Mouse (Mus musculus): ENCODE results near the gene Casp8ap2. TPM values are rescaled to one million over a fixed set of nuclear protein-coding genes. Genes with fewer than 3 reads are reported as not detected.

The Casp8ap2 gene
- 1 to 10 TPM; 8.0 to 8.6 TPM for total RNA-seq (2021)
- long read RNA-seq, experiment 1, partial matches to known transcripts: 6 of 8 reads
- long read RNA-seq, experiment 1, other reads (novel, unspliced or antisense): 2 of 8 reads
- long read RNA-seq, experiment 2: 0 reads

DNA sequence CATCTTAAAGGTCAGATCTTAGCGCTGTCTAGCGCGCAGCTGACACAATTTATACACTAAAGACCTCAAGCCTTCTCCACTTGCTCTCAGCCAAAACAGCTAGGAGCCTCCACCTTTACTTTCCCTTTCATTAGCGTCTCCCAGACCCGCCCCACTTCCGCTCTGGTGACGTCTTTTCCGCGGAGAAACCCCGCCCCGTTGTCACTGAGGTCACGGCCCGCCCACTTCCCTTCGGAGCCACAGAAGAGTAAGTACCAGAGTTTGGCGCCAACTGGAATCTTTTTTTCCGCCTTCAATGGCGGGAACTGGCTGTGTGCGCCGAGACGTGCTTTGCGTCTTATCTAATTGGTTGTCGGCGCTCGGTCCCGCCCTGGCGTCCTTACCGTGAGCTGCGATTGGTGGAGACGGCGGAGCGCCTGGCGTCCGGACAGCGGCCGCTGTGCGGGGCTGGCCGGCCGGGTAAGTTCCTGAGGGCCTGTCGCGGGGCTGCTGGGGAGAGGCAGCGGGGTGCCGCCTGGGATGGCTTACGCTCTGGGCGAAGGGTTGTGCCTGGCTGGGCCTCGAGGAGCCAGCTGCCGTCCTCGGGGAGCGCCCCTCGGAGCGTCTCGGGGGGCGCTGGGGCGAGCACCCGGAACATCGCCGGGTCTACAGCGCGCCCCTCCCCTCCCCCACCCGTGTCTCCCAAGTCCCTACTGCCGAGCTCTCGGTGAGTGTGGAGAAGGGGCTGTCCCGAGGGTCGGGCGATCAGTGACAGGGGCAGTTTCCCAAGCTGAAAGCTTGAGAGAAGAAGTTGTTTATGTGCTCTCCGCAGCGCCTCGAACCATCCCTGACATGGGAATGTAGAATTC is at the start of gene Casp8ap2:
Gene Casp8ap2 (plus strand): TSS at position 418 of the 848 bp plus-strand sequence.
- DNase-seq: peak; percentile 96 to 98

DNA sequence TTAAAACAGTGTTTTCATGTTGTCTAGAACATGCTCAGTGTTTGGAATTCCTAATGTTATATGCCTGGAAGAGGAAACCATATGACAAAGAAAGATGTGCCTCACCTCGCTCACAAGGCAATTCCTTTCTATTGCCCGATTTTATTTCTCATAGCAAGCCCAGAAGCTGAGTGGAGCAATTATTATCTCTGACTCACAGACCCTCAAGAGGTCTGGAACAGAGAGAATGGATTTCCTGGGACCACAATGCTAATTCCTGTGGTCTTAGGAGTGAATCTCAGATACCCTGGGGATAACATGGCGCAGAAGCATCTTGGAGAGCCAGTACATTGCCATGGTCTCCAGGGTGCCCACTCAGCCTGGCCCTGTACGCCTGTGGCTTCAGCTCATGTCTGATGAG is 46.2 kb upstream of the Casp8ap2 start:
- DNase-seq: no peak

DNA sequence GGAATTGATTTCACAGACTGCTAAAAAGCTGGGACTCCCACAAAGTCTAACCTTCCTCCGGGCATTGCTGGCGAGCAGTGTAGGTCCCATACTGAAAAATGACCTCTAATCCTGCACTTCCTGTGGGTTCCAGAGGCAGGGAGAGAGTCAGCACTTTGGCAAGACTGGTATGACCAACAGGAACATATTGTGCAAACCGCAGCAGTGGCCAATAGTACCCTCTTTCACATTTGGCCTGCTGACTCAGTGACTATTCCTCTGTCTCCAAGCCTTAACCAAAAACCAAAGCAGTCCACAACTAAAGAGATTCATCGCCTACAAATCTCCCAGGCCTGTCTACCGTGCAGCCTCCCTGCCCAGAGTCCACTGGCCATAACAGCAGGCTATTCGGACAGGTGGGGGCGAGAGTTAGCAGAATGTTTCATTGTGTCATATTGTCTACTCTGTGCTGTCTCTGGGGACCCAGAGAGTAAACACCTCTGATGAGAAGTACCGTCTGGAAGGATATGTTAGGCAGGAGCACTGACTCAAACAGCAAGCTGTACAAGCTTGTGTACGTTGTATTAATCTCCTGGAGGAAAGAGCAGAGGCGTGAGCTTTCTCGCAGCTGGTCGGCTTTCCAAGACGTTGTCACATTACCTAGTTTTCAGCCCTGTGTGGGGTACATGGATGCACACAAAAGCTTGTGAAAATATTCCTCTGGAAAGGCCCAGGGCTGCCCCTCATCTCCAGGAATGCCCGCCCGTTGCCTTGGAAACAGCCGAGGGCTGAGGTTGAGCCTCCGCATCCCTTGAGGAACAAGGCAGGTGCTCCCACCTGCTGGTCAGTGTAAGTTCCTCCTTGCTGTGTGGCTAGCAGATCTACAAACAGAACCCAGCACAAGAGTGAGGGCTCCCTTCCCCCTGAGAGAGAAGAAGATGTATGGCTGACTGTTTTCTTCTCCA is 45.0 kb upstream of the Casp8ap2 start:
- DNase-seq: peak; percentile 50 to 62

DNA sequence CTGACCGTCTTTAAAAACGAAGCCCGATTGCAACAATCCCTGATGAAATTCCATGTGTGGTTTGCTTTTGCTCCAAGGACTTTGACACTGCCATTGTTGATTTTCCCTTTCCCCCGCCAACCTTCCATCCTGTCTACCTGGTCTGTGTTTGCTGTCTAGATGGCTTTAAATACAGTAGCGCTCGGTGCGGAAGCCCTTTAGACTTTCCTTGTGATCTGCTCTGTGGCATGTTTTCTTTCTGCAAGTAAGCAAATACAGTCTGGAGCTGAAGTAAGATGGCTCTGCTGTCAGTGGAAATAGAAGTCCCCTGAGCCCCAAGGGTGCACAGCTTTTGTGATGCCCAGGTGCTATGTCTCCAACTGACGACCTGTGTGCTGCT is 44.3 kb upstream of the Casp8ap2 start:
- peak in 1 of 2 experiments; percentile 8 for DNase-seq

DNA sequence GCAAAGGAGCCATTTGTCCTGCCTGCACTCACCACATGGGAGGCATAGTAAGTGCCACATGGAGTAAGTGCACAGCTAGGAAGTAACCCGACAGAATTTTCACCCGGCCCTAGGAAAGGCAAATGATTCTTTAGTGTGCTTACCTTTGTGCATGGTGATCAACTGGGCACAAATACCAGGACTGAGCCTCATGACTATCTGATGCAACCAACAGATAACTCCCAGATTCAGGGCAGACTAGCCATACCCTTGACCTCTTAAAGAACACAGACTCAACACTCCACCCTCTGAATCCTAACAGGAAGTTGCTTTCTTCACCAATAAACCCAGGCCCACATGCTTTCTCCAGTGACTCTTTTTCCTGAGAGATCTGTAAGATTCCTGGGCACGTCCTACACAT is 43.8 kb upstream of the Casp8ap2 start:
- DNase-seq: no peak

DNA sequence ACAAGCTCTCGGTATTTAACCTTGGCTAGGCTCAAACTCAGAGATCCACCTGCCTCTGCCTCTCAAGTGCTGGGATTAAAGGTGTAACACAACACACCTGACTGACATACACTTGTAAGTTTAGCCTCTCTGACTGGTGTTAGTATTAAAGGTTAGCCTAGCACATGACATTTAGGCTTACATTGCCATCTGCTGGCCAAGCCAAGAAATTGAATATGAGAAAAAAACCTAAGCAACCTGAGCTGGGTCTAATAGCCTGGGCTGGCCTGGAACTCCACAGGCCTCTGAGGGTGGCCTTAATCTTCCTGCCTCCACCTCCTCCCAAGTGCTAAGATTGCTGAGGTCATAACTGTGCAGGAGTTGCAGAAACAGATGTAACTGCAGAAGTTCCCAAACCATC is 43.1 kb upstream of the Casp8ap2 start:
- peak in 1 of 2 experiments; percentile 58 for DNase-seq

DNA sequence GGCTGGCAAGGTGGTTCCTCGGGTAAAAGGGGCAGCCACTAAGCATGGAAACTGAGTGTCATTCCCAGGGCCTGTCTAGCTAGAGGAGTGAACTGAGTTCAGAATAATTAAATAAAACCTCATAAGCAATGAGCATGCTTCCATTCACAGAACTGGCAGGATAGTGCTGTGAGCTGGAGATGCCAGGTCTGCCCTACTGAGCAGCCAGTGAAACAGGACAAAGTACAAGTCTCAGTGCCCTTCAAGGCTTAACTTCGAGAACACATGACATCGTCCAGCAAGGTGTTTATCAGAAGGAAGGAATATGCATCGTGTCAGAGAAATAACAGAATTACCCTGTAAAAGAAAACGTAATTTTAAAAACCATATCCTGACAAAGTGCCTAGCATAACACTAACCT is 41.7 kb upstream of the Casp8ap2 start:
- no peak for DNase-seq

DNA sequence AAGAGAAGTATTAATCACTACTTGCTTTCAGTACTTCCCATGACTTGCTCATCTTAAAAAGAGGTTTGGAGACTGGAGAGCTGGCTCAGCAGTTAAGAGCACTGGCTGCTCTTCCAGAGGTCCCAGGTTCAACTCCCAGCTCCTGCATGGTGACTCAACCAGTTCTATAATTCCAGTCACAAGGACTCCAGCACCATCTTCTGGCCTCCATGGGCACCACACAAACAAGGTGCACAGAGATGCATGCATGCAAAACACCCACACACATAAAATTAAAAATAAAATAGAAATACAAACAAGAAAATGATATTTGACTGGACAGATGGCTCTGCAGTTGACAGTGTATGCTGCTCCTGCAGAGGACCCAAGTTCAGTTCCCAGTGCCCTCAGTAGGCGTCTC is 40.6 kb upstream of the Casp8ap2 start:
- DNase-seq: no peak

DNA sequence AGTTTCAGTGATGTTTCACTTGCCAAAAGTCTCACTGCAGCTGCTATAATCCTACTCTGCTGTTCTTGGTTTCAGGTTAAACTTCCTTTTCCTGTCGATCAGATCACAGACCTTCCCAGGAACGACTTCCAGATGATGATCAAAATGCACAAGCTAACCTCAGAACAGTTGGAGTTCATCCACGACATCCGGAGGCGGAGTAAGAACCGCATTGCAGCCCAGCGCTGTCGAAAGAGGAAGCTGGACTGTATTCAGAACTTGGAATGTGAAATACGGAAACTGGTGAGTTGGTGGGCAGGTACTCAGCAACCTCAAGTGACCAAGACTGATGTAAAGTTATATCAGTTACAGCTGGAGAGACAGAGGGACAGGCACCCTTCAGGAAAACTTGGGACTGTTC is 40.1 kb upstream of the Casp8ap2 start:
- DNase-seq: peak in 1 of 2 experiments; percentile 11

DNA sequence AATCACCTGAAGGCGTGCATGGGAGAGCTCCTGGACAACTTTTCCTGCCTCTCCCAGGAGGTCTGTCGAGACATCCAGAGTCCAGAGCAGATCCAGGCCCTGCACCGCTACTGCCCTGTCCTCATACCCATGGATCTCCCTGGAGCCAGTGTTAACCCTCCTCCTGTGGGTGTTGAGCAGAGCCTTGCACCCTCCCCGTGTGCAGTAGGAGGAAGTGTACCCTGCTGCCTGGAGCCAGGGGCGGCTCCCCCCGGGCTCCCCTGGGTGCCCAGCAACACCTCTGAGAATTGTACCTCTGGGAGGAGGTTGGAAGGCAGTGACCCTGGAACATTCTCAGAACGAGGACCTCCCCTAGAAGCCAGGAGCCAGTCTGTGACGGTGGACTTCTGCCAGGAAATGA is 35.4 kb upstream of the Casp8ap2 start:
- no peak for DNase-seq

DNA sequence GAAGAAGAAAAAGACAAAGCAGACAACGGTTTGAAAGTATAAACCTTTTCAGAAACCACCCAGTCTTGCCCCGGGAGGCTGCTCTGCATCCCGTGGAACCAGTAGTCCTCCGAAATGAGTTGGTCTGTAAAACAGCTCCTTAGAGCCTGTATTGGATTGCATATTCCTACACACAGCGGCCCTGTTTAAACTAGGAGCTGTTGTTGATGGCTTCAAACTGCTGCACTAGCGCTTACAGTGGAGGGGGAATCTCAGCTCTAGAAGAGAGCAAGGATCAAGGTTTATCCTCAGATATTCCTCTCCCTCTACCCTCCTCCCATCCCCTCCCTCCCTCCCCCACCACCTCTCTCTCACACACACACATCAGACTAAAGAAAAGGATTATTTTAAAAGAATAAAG is 31.1 kb upstream of the Casp8ap2 start:
- no peak for DNase-seq

DNA sequence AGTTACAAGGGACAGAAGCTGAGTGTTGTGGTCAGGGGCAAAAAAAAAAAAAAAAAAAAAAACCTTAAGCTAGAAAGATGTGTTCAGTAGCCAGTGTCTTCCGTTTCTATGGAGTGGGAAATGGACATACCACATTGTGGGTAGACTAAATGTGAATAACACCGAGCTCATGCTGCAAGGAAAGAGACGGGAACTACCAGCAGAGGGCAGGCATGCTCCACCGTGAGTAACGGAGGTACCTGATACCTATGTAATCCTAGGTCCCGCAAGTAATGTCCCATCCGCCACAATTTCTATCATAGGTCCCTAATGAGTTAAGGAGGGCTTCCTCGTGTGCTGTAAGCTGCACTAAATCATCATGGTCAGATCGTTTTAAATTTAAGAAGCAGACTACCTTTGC is 28.7 kb upstream of the Casp8ap2 start:
- peak; percentile 63 to 75 for DNase-seq

DNA sequence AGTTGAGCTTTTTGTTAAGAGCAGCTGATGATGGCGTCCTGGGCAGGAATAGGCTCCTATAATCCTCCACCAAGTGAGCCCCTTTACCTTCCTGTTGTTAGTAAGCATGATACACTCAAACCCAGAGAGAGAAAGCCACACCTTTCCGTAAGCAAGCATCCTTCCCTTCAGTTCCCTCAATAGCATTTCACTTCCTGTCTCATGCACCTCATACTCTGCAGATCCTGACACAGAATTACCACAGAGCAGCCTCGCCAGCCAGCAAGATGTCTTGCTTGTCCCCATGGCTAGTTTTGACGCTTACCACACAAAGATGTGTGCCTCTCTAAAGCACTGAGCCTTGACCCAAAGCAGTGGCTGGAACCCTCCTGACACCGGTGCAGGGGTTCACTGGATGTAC is 27.7 kb upstream of the Casp8ap2 start:
- no peak for DNase-seq

DNA sequence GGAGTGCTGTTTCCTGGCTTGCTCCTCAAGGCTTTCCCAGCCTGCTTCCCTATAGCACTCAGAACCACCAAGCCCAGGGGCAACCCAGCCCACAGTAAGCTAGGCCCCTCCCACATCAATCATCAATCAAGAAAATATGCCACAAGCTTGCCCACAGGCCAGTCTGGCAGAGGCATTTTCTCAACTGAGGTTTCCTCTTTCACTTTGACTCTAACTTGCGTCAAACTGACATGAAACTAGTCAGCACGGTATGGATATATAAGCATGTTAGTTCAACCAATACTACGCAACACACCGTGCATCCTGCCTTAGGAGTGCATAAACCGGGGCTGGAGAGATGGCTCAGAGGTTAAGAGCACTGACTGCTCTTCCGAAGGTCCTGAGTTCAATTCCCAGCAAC is 27.0 kb upstream of the Casp8ap2 start:
- DNase-seq: no peak

DNA sequence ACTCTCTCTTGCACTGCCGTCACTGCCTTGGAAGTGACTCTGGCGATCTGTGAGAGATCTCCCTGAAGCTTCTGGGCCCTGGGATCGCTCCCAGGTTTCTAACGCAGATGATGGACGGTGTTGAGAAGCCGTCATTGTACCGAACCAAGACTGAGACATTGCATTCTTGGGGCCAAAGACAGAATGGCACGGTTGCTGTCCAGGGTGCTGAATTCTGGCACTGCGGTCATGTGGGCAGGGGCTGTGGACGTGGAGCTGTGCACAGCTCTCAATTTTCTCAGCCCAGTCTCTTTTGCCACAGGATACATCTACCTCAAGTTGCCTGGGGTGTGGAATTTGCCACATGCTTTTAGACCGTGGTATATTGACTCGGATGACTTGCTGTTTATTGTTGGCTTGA is 14.1 kb upstream of the Casp8ap2 start:
- DNase-seq: peak; percentile 63 to 76

DNA sequence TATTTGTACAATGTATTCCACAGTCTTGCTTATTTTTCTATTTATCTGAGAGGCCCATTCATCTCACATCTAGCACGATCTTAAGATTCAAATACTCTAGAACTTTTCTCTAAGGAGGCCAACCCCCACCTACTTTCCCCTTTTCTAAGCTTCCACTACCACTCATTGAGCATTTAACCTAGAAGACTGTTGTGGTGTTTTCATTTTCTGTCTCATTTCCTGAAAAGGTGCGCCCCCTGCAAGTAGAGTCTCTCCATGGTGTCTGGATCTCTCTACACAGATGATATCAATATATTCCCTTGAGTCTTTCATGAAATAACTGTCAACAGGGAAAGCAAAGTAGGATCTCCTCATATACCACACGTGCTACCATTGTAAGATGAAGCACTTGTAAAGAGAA is 12.6 kb upstream of the Casp8ap2 start, which contains the start of gene Gja10:
Gene Gja10 (minus strand): TSS at position 101 of the 400 bp plus-strand sequence.
- DNase-seq: no peak

DNA sequence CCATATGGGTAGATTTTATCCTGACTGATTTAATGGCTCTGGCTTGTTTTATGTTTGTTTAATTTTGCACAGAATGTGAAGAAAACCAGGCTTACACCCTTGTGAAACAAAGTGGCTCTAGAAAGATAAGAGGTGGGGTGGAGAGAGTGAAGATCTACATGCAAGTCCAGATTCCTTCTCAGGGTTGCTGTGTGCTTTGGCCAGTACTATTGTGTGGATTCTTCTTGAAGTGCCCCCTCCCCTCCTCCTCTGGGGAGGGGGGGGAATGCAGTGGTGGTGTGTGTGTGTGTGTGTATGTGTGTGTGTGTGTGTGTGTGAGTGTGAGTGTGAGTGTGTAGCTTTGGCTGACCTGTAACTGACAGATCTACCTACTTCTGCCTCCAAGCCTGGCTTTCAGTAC is 6.4 kb downstream of the Casp8ap2 start:
- no peak for DNase-seq

DNA sequence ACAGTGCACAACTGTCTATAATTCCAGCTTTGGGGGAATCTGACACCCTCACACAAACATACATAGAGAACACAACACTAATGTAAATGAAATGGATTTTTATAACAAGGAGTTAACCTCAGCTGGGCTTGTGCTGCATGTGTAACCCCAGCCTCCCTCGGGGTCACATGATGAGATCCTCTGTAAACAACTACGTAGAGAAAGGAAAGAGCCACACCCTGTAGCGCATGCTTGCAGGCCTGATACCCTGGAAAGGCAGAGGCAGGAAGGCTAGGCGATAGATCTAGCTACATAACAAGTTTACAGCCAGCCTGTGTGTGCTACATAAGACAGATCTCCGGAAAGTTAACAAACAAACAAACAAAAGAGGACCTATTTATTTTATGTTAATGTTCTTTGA is 36.4 kb downstream of the Casp8ap2 start:
- no peak for DNase-seq

DNA sequence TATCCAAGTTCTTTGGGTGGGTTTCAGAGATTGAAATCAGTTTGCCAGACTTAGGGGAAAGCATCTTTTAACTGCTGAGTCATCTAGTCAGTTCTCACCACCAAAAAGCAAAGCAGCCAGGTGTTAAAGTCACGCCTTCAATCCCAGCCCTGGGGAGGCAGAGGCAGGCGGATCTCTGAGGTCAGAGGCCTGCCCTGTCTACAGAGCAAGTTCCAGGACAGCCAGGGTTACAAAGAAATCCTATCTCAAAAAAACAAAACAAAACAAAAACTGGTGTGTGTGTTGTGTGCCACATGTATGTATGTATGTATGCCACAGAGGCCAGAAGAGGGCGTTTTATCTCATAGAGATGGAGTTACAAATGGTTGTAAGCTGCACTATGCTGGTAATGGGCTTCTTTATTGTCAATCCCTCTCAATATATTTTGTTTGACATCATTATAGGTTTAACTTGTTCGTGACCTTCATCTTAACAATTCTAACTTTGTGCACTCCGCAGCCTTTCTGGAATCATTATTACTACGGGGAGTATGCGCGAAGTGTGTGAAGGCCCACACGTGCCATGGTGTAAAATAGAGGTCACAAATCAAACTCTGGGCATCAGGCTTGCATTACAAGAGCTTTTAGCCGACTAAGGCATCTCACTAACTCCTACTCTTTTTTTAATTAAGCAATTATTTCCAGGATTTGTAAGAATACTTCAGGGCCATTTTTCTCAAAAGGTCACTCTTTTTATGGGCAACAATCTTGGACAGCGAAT is 41.1 kb downstream of the Casp8ap2 start:
- DNase-seq: no peak

DNA sequence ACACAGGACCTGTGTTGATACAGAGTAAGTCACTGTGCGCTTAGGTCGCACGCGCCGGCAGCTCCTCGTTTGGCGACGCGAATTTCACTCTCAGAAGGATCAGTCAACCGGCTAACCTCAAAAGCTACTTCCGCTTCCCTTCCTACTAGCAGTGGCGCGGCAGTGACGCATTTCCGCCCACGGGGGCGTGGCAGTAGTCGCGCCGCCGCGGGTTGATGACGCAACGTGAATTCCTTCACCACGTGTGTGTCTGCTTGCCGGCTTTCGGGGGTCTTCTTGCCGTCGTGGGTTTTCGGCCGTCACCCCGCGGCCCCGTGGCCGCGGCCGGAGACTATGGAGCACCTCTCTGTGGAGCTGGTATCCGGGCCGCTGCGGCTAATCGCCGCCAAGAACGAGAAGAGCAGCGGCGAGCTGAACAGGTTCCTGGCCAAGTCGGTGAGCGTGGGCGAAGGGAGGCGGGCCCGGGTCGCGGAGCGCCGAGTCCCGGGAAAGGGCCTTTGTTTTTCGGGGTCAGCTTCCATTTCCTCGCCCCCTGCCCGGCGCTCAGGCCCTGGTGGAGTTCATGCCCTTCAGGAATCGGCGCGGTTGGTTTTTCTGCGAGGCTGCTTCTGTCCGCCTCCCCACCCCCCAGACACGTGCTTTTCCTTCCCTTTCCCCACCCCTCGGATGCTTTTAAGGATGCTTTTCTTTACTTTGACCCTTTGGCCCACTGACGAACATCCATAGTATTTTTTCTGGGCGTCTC is 41.8 kb downstream of the Casp8ap2 start, which contains the start of gene Mdn1:
Gene Mdn1 (plus strand): TSS at position 202 of the 745 bp plus-strand sequence.
- DNase-seq: peak; percentile 95 to 96

DNA sequence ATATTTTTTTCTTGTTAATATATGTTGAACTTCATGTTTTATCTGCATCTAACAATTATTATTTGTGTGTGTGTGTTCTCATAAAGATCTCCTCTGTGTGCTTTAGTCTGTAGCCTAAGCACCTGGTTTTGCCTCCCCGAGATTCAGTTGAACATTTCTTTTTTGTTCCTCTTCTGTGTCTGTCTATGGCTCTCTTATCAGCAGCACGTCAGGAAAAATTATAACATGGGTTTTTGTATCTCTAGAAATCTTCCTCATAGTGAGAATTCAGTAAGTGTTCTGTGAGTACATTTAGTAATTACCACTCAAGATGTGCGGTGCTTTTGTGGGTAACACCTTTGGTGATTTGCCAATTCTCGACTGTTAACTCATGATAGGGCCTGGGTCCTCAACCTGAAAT is 50.6 kb downstream of the Casp8ap2 start:
- DNase-seq: no peak

All from adrenal gland, postnatal 36 days (tissue).